9 mouse cellular contexts compared by ENCODE assay signal in genomic region chr4:94476749-94477399, GRCm38 (mm10).
DNase-seq lines count a peak whose midpoint lies in the region; ATAC-seq and TF ChIP-seq lines count a peak whose summit lies in the region.
"Had no signal": no experiment of that assay in that cellular context is flagged by ENCODE, and none has a peak within 500 bp of the region (broad histone marks: within the 10 kb centered on the region; RNA-seq: fewer than 3 reads in every experiment).

No protein-coding gene starts in this region.

- no peaks in the 10 kb centered on the region for H3K4me1 ChIP-seq in midbrain, postnatal 0 days (ENCODE audit: insufficient read depth, low read length)
- no peaks in the 10 kb centered on the region for H3K4me1 ChIP-seq in midbrain, embryonic 11.5 days (ENCODE audit: control insufficient read depth, insufficient read depth, low read length)
- no peaks in the 10 kb centered on the region for H3K4me1 ChIP-seq in forebrain, postnatal 0 days (ENCODE audit: insufficient read depth)
- H3K4me1 ChIP-seq: neural tube, embryonic 13.5 days had no signal

- H3K9ac ChIP-seq in midbrain, postnatal 0 days (replicated peaks; ENCODE audit: low read length, poor library complexity, severe bottlenecking) = no peak overlapping the region
- no peak overlapping the region for H3K9ac ChIP-seq in midbrain, embryonic 11.5 days (ENCODE audit: low read length)
- H3K9ac ChIP-seq in forebrain, postnatal 0 days = no peak overlapping the region
- H3K9ac ChIP-seq: neural tube, embryonic 13.5 days had no signal

- no peaks in the 10 kb centered on the region for H3K9me3 ChIP-seq in midbrain, postnatal 0 days (ENCODE audit: low read length)
- no peaks in the 10 kb centered on the region for H3K9me3 ChIP-seq in midbrain, embryonic 11.5 days (ENCODE audit: control insufficient read depth, low read length)
- H3K9me3 ChIP-seq in forebrain, postnatal 0 days (ENCODE audit: low read length) = no peaks in the 10 kb centered on the region
- H3K9me3 ChIP-seq: neural tube, embryonic 13.5 days had no signal

- no peaks in the 10 kb centered on the region for H3K27me3 ChIP-seq in midbrain, postnatal 0 days (ENCODE audit: insufficient read depth, low read length)
- H3K27me3 ChIP-seq in midbrain, embryonic 11.5 days (ENCODE audit: control insufficient read depth, insufficient read depth, low read length) = no peaks in the 10 kb centered on the region
- no peaks in the 10 kb centered on the region for H3K27me3 ChIP-seq in forebrain, postnatal 0 days (ENCODE audit: insufficient read depth, low read length)
- H3K27me3 ChIP-seq: neural tube, embryonic 13.5 days had no signal

- no peak for TF ChIP-seq CTCF in midbrain, postnatal 0 days (IDR thresholded peaks at IDR 0.05)
- no peak for TF ChIP-seq CTCF in forebrain, postnatal 0 days (IDR thresholded peaks at IDR 0.05; ENCODE audit: low read depth)

- H3K4me2 ChIP-seq in midbrain, postnatal 0 days (ENCODE audit: low read depth, low read length, poor library complexity, severe bottlenecking) = no peak overlapping the region
- no peak overlapping the region for H3K4me2 ChIP-seq in midbrain, embryonic 11.5 days
- peak overlapping the region; percentile 13; the same call in 1 of the 2 replicates for H3K4me2 ChIP-seq in forebrain, postnatal 0 days (ENCODE audit: low read depth)
- H3K4me2 ChIP-seq: neural tube, embryonic 13.5 days had no signal

- no peak for DNase-seq in midbrain, postnatal 0 days (ENCODE audit: low spot score)
- DNase-seq in midbrain, embryonic 11.5 days (ENCODE audit: low spot score, missing footprints) = no peak
- peak; percentile 27 for DNase-seq in forebrain, postnatal 0 days
- peak; percentile 16 to 35 for DNase-seq in heart, postnatal 14 days
- DNase-seq in skeletal muscle tissue, adult 2 months (ENCODE audit: low read depth, low spot score) = peak; percentile 86
- DNase-seq in c-Kit-positive CD71-positive TER-119-positive erythroid progenitor cells, embryonic 14.5 days (ENCODE audit: low spot score) = no peak
- DNase-seq in B cell, adult 2 months = no peak

- intact Hi-C loops in heart, postnatal 14 days (cut with DNase I) = no loop called here

- no peak overlapping the region for H3K4me3 ChIP-seq in midbrain, postnatal 0 days (ENCODE audit: low read depth, low read length)
- no peak overlapping the region for H3K4me3 ChIP-seq in midbrain, embryonic 11.5 days (ENCODE audit: low read depth, low read length)
- H3K4me3 ChIP-seq in forebrain, postnatal 0 days (ENCODE audit: low read depth, low read length) = no peak overlapping the region
- H3K4me3 ChIP-seq: neural tube, embryonic 13.5 days had no signal

- ATAC-seq in midbrain, postnatal 0 days (ENCODE audit: low FRiP score) = peak; percentile 34; the same call in 1 of the 2 replicates
- ATAC-seq in midbrain, embryonic 11.5 days (ENCODE audit: low FRiP score) = no peak
- peak; percentile 58 for ATAC-seq in forebrain, postnatal 0 days
- no peak for ATAC-seq in erythroblast, adult 5-6 weeks (replicated peaks; ENCODE audit: low FRiP score, poor library complexity, severe bottlenecking)

- H3K27ac ChIP-seq in midbrain, postnatal 0 days (ENCODE audit: low read depth, low read length) = no peak overlapping the region
- no peak overlapping the region for H3K27ac ChIP-seq in midbrain, embryonic 11.5 days (ENCODE audit: low read depth, low read length)
- H3K27ac ChIP-seq in forebrain, postnatal 0 days (ENCODE audit: low read depth, low read length) = no peak overlapping the region
- H3K27ac ChIP-seq: neural tube, embryonic 13.5 days had no signal

- 76% methylated on average over 18 of the region's 18 CpGs for WGBS in midbrain, postnatal 0 days
- 81% methylated on average over 18 of the region's 18 CpGs for WGBS in midbrain, embryonic 11.5 days
- WGBS in forebrain, postnatal 0 days = 67% methylated on average over 18 of the region's 18 CpGs

- H3K36me3 ChIP-seq in midbrain, postnatal 0 days (ENCODE audit: insufficient read depth, low read length) = no peaks in the 10 kb centered on the region
- H3K36me3 ChIP-seq in midbrain, embryonic 11.5 days (ENCODE audit: control insufficient read depth, insufficient read depth, low read length) = no peaks in the 10 kb centered on the region
- H3K36me3 ChIP-seq in forebrain, postnatal 0 days (ENCODE audit: insufficient read depth) = no peaks in the 10 kb centered on the region
- H3K36me3 ChIP-seq: neural tube, embryonic 13.5 days had no signal

Comparison
In these comparisons a context has a peak if more than half of its experiments do, and no peak if none do; other contexts are left out.
1. ATAC-seq: peak in midbrain, postnatal 0 days (single experiment) and forebrain, postnatal 0 days (single experiment); none in midbrain, embryonic 11.5 days (single experiment) and erythroblast, adult 5-6 weeks (single experiment).
2. DNase-seq: peak in forebrain, postnatal 0 days (single experiment), heart, postnatal 14 days (2 of 2) and skeletal muscle tissue, adult 2 months (single experiment); none in midbrain, postnatal 0 days (single experiment), midbrain, embryonic 11.5 days (single experiment), c-Kit-positive CD71-positive TER-119-positive erythroid progenitor cells, embryonic 14.5 days (single experiment) and B cell, adult 2 months (0 of 2).